Mouse (Mus musculus): ENCODE measurements around the gene Slc22a2. TPM values are rescaled to one million over a fixed set of nuclear protein-coding genes. Genes with fewer than 3 reads are reported as not detected.
A peak's percentile ranks its signal among the peaks of the same experiment; 100 is the strongest.
"Not testable (repeated sequence)": the region's sequence is repeated elsewhere in the genome, so short reads cannot be mapped to it uniquely, and the experiment has no call there.

The Slc22a2 gene
- polyA plus RNA-seq, 1 experiment, result 0.08 TPM

DNA sequence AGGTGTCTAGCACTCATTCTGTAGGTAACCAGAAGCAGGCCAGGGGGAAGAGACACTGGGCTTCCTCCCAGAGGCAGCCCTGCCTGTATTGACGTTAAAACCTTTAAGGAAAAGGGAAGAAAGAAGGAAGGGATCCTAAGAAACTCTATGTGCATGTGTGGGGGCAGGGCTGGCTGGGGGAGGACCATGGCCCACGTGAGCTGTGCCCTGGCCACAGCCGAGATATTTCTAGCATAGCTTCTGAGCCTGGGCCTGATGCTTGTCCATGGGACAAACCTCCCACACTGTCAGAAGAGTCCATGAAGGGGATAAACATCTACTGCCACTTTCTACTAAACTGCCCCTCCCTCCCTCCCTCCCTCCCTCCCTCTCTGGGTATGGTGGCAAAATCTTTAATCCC lies 89.9 kb downstream of the Slc22a2 start:
- Histone ChIP-seq H3K4me3 (replicated peaks; ENCODE audit: extremely low read depth, low read depth, low read length) (no peak overlapping the region), H3K4me1 (ENCODE audit: control insufficient read depth, insufficient read depth, low read length) (no peaks in the 10 kb centered on the region)
- TF ChIP-seq CTCF (IDR thresholded peaks at IDR 0.05; ENCODE audit: insufficient read depth, low read length) (no peak), POLR2A (IDR thresholded peaks at IDR 0.05; ENCODE audit: borderline replicate concordance, extremely low read depth, low read depth, low read length) (no peak)
- 67% methylated on average over 3 of the region's 3 CpGs for WGBS
- DNase-seq, result no peak

DNA sequence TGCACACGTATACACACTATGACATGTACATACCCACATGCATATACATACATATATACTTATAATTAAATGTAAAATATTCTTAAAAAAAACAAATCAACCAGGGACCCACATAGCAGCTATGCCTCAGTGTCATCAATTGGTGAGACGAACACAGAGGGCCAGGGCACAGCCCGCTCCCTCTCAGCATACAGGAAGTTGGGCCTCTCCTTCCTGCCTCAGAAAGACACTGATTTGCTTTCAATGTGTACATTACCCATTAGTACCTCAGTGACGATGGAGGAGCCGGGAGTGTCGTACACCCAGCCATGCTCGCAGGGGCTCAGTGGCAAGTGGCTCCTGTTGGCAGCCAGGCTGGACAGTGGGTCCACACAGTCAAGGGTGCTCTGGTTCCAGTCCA lies 91.0 kb downstream of the Slc22a2 start:
- WGBS, result 70% methylated on average over 7 of the region's 7 CpGs
- H3K4me1 ChIP-seq (ENCODE audit: control insufficient read depth, insufficient read depth, low read length); H3K4me3 ChIP-seq (replicated peaks; ENCODE audit: extremely low read depth, low read depth, low read length); DNase-seq: not testable (repeated sequence)

DNA sequence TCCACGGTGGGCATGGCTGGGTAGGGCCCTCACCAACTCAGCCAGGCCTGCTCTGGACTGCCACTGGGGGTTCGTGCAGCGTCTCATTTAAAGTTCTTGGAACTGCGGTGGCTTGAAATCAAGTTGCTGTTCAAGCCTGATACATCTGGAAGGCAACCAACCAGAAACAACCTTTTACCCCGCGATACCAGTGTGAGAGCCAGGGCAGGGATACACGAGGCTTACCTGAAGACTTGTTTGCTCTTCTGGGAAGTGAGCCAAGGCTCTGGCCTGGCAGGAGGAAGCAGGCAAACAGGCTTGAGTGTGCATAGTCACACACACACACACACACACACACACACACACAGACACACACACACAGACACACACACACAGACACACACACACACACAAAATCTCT lies 91.7 kb downstream of the Slc22a2 start, which contains the start of gene Slc22a1:
TSS of gene Slc22a1 (minus strand) at position 184 of the 400 bp plus-strand sequence.
- 61% methylated on average over 7 of the region's 7 CpGs for WGBS
- DNase-seq, result peak; percentile 34

GRCm38 (mm10) chr17:12677139-12677538 lies 93.2 kb downstream of the Slc22a2 start:
- DNase-seq, result no peak
- H3K4me1 ChIP-seq (ENCODE audit: control insufficient read depth, insufficient read depth, low read length), result no peaks in the 10 kb centered on the region
- TF ChIP-seq POLR2A (IDR thresholded peaks at IDR 0.05; ENCODE audit: borderline replicate concordance, extremely low read depth, low read depth, low read length) (no peak), CTCF (IDR thresholded peaks at IDR 0.05; ENCODE audit: insufficient read depth, low read length) (no peak)
- no peak overlapping the region for H3K4me3 ChIP-seq (replicated peaks; ENCODE audit: extremely low read depth, low read depth, low read length)

More for the DNA sequence above, 91.7 kb downstream of the Slc22a2 start, which contains the start of gene Slc22a1:
- no peak for TF ChIP-seq CTCF (IDR thresholded peaks at IDR 0.05; ENCODE audit: insufficient read depth, low read length)
- no peak for TF ChIP-seq POLR2A (IDR thresholded peaks at IDR 0.05; ENCODE audit: borderline replicate concordance, extremely low read depth, low read depth, low read length)
- Histone ChIP-seq H3K4me1 (ENCODE audit: control insufficient read depth, insufficient read depth, low read length) (no peaks in the 10 kb centered on the region), H3K4me3 (replicated peaks; ENCODE audit: extremely low read depth, low read depth, low read length) (no peak within 1 kb of the TSS)

Other genes with a start within 250 kb of the Slc22a2 start
- gene Plg, start 205.5 kb upstream of the Slc22a2 start, polyA plus RNA-seq (2012; rRNA removed), result 0.27 and 0.59 TPM in 2 replicates
- gene Slc22a3, start 76.4 kb upstream of the Slc22a2 start, polyA plus RNA-seq (2012; rRNA removed), result 5.5 and 6.0 TPM in 2 replicates
- 0.43 and 1.7 TPM in 2 replicates for gene Slc22a1, start 91.7 kb downstream of the Slc22a2 start, polyA plus RNA-seq (2012; rRNA removed)
- 26.8 and 27.5 TPM in 2 replicates for gene Igf2r, start 185.5 kb downstream of the Slc22a2 start, polyA plus RNA-seq (2012; rRNA removed)